Mouse (Mus musculus): ENCODE results near the gene Tfip11. TPM values are rescaled to one million over a fixed set of nuclear protein-coding genes. Genes with fewer than 3 reads are reported as not detected.

Gene Tfip11
- 19.4 and 21.7 TPM in 2 replicates for total RNA-seq (2014; fragmentation: Nextera tagmentation)
- 14.9 and 19.4 TPM in 2 replicates for total RNA-seq (2017)
- polyA plus RNA-seq (2012), result 54.1 and 58.2 TPM in 2 replicates

DNA sequence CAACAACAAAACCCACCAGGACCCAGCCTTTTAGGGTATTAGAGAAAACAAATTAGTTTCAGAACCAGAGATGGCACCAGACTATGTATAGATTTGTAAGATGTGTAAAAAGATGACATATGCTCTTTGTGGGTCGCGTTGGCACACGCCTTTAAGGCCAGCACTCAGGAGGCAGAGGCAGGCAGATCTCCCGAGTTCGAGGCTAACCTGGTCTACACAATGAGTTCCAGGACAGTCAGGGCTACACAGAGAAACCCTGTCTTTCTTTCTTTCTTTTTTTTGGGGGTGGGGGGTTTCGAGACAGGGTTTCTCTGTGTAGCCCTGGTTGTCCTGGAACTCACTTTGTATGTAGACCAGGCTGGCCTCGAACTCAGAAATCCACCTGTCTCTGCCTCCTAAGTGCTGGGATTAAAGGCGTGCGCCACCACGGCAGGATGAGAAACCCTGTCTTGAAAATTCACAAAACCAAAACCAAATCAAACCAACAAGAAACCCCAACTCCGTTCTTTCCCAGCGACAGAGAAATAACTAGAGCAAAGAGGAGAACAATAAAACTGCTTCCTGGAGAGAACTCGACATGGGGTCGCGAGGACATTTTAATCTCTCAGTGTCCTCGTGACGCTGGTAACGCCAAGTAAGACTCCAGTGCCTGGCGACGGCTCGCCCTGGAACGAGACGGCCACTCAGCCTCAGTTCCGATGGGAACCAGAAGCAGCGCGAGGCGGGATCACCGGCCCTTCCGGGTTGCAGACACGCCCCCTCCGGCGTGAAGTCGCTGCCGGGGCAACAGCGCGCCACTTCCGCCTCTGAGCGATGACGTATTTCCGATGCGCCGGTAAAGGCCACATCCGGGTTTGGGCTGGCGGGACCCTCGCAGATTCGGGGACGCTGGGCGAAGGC, at the start of gene Tfip11:
Gene Tfip11, plus strand, starts transcription at position 813 of the 900 bp plus-strand sequence.
- peak within 1 kb of the TSS; percentile 100 for H3K4me3 ChIP-seq (ENCODE audit: low read depth, low read length)
- DNase-seq (ENCODE audit: low spot score), result peak; percentile 90
- H3K9me3 ChIP-seq (replicated peaks), result no peaks in the 10 kb centered on the region; the same call in 1 of the 2 replicates
- H3K4me1 ChIP-seq (ENCODE audit: insufficient read depth, low read depth, low read length), result peaks cover 50% of the 10 kb centered on the region
- peak; percentile 74 for ATAC-seq (ENCODE audit: extremely low read depth, insufficient number of reproducible peaks, low FRiP score, poor library complexity, severe bottlenecking)
- peaks cover 35% of the 10 kb centered on the region for H3K36me3 ChIP-seq (replicated peaks)
- no peaks in the 10 kb centered on the region for H3K27me3 ChIP-seq (ENCODE audit: insufficient read depth, low read length)
- TF ChIP-seq TAL1 (conservative IDR thresholded peaks at IDR 0.05; ENCODE audit: low read depth, low read length) (no peak), GATA2 (IDR thresholded peaks at IDR 0.05; ENCODE audit: borderline replicate concordance, low read depth, low read length) (no peak), POLR2AphosphoS5 (IDR thresholded peaks at IDR 0.05; ENCODE audit: insufficient replicate concordance, low read depth, low read length) (no peak), GATA1 (IDR thresholded peaks at IDR 0.05; ENCODE audit: borderline replicate concordance, low read length) (no peak), CTCF (IDR thresholded peaks at IDR 0.05; ENCODE audit: low read depth, low read length) (no peak)

DNA sequence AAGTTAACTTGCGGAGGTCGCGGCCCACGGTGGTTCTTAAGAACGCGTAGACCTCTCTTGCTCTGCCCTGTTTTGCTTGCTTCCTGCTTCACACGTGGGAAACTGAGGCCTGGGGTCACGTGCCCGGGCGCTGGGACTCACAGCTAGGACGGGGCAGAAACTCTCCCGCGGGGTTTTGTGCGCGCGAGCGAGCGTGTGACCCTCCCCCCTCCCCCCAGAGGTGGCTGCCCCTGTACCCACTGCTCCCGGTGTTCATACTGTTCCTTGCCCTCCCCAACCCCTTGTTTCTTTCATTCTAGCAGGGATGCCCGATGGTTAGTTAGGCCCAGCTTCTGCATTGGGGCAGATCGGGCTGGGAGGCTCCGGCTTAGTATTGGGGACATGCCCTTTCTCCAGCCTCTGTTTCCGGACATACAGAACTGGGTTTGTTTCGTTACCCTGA, 49.2 kb upstream of the Tfip11 start:
- TF ChIP-seq CTCF (IDR thresholded peaks at IDR 0.05; ENCODE audit: low read depth, low read length), result no peak
- TF ChIP-seq GATA2 (IDR thresholded peaks at IDR 0.05; ENCODE audit: borderline replicate concordance, low read depth, low read length), result no peak
- no peak for TF ChIP-seq GATA1 (IDR thresholded peaks at IDR 0.05; ENCODE audit: borderline replicate concordance, low read length)
- TF ChIP-seq TAL1 (conservative IDR thresholded peaks at IDR 0.05; ENCODE audit: low read depth, low read length), result no peak
- no peak for TF ChIP-seq POLR2AphosphoS5 (IDR thresholded peaks at IDR 0.05; ENCODE audit: insufficient replicate concordance, low read depth, low read length)
- Histone ChIP-seq H3K27me3 (ENCODE audit: insufficient read depth, low read length) (no peaks in the 10 kb centered on the region), H3K4me3 (ENCODE audit: low read depth, low read length) (peak overlapping the region; percentile 98), H3K9me3 (replicated peaks) (no peaks in the 10 kb centered on the region), H3K36me3 (replicated peaks) (peaks cover 42% of the 10 kb centered on the region), H3K4me1 (ENCODE audit: insufficient read depth, low read depth, low read length) (peaks cover 86% of the 10 kb centered on the region)
- ATAC-seq (ENCODE audit: extremely low read depth, insufficient number of reproducible peaks, low FRiP score, poor library complexity, severe bottlenecking) (no peak), DNase-seq (ENCODE audit: low spot score) (peak; percentile 68)

DNA sequence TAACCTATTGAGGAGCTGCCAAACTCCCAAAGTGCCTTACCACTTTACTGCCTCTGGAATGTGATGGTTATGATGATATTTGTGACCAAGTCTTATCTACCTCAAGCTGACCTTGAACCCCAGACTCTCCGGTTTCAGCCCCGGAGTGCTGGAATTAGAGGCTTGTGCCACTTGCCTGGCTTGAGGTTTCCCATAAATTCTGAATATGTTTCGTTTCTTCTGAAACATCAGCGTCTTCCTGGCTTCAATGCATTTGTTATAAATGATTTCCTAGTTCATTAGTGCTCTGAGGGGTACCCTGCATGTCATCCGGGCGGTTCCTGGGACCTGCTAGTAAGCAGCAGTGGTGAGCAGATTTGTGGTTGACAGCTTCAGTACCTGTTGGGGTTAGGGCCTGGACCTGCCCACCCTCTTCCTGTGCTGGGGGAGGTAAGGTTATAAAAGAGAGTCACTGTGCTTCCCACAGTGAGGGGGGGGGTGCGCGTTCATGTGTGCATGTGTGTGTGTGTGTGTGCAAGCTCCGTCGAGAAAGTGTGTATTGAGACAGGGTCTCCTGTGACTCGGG, 48.2 kb upstream of the Tfip11 start:
- Histone ChIP-seq H3K4me3 (ENCODE audit: low read depth, low read length) (peak overlapping the region; percentile 98), H3K4me1 (ENCODE audit: insufficient read depth, low read depth, low read length) (peaks cover 88% of the 10 kb centered on the region)
- no peak for TF ChIP-seq GATA1 (IDR thresholded peaks at IDR 0.05; ENCODE audit: borderline replicate concordance, low read length)
- TF ChIP-seq POLR2AphosphoS5 (IDR thresholded peaks at IDR 0.05; ENCODE audit: insufficient replicate concordance, low read depth, low read length), result no peak
- no peak for TF ChIP-seq CTCF (IDR thresholded peaks at IDR 0.05; ENCODE audit: low read depth, low read length)
- no peak for TF ChIP-seq GATA2 (IDR thresholded peaks at IDR 0.05; ENCODE audit: borderline replicate concordance, low read depth, low read length)
- no peak for TF ChIP-seq TAL1 (conservative IDR thresholded peaks at IDR 0.05; ENCODE audit: low read depth, low read length)

DNA sequence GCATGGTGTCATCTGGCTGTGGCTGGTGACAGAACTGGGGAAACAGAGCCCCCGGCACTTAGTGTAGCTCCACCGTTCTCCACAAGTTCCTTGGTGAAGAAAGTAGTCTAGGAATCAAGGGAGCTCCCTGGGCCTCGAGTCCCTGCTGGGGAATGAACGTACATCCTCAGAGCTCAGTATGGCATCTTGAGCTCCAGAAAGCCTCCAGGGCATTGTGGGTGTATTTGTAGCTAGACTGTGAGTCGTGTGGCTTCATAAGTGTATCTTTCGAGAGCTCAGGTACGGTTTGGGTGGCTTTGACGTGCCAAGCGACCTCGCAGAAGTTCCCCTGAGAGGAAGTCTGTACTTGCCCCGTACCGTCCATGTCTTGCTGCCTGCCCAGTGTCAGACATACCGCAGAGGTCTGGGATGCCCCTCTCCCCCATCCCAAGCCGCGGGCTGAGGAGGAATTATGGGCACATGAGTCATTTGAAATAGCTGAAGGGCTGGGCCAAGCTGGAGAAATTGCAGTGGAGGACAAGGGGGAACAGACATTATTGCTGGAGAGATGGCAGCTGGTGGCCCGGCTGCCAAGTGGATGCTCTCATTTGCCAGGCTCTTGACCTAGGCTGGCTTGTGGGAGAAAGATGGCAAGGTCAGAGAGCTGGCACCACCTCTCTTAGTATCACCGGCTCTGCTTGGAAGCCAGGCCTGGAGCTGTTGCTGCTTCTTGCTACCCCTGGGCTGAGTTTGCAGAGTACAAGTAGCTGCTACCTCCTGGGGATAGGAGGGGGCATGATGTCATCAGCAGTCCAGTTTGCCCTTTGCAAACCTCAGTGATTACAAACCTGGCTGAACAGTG, 46.8 kb upstream of the Tfip11 start:
- Histone ChIP-seq H3K27me3 (ENCODE audit: insufficient read depth, low read length) (no peaks in the 10 kb centered on the region), H3K4me3 (ENCODE audit: low read depth, low read length) (peak overlapping the region; percentile 38; the same call in 1 of the 2 replicates), H3K9me3 (replicated peaks) (no peaks in the 10 kb centered on the region), H3K4me1 (ENCODE audit: insufficient read depth, low read depth, low read length) (peaks cover 89% of the 10 kb centered on the region), H3K36me3 (replicated peaks) (peaks cover 65% of the 10 kb centered on the region)
- ATAC-seq (ENCODE audit: extremely low read depth, insufficient number of reproducible peaks, low FRiP score, poor library complexity, severe bottlenecking), result no peak
- DNase-seq (ENCODE audit: low spot score), result no peak
- TF ChIP-seq GATA2 (IDR thresholded peaks at IDR 0.05; ENCODE audit: borderline replicate concordance, low read depth, low read length), result no peak
- no peak for TF ChIP-seq POLR2AphosphoS5 (IDR thresholded peaks at IDR 0.05; ENCODE audit: insufficient replicate concordance, low read depth, low read length)
- TF ChIP-seq TAL1 (conservative IDR thresholded peaks at IDR 0.05; ENCODE audit: low read depth, low read length), result no peak
- no peak for TF ChIP-seq CTCF (IDR thresholded peaks at IDR 0.05; ENCODE audit: low read depth, low read length)
- TF ChIP-seq GATA1 (IDR thresholded peaks at IDR 0.05; ENCODE audit: borderline replicate concordance, low read length), result no peak

More for the DNA sequence above, 48.2 kb upstream of the Tfip11 start:
- DNase-seq (ENCODE audit: low spot score) (no peak), ATAC-seq (ENCODE audit: extremely low read depth, insufficient number of reproducible peaks, low FRiP score, poor library complexity, severe bottlenecking) (no peak)
- no peaks in the 10 kb centered on the region for H3K27me3 ChIP-seq (ENCODE audit: insufficient read depth, low read length)
- H3K36me3 ChIP-seq (replicated peaks), result peaks cover 51% of the 10 kb centered on the region
- H3K9me3 ChIP-seq (replicated peaks), result no peaks in the 10 kb centered on the region

DNA sequence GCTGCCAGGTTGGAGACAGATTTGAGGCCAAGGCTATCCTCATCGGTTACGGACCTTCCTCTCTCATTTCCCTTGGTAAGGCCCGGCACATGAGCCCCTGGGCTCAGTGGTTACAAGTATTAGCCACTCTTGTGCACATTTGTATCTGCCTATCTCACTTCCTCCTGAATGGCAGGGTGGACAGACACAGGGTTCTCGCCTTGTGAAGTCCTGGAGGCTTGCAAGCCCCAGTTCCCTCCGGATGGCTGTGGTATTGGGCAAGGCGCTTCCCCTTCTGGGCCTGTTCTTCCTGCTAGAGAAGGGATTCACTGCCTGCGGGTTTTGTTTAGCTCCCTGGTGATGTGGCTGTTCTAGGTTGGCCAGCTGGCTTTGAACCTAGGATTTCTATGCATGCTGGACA, 46.0 kb upstream of the Tfip11 start:
- ATAC-seq (ENCODE audit: extremely low read depth, insufficient number of reproducible peaks, low FRiP score, poor library complexity, severe bottlenecking), result peak; percentile 4; the same call in 1 of the 2 replicates
- Histone ChIP-seq H3K27me3 (ENCODE audit: insufficient read depth, low read length) (no peaks in the 10 kb centered on the region), H3K9me3 (replicated peaks) (no peaks in the 10 kb centered on the region), H3K36me3 (replicated peaks) (peaks cover 73% of the 10 kb centered on the region), H3K4me1 (ENCODE audit: insufficient read depth, low read depth, low read length) (peaks cover 89% of the 10 kb centered on the region), H3K4me3 (ENCODE audit: low read depth, low read length) (peak overlapping the region; percentile 38; the same call in 1 of the 2 replicates)
- TF ChIP-seq GATA2 (IDR thresholded peaks at IDR 0.05; ENCODE audit: borderline replicate concordance, low read depth, low read length) (no peak), GATA1 (IDR thresholded peaks at IDR 0.05; ENCODE audit: borderline replicate concordance, low read length) (no peak)
- no peak for DNase-seq (ENCODE audit: low spot score)

All from G1E (cell line).